Mouse (Mus musculus): ENCODE measurements around the gene Ssh2. TPM values are rescaled to one million over a fixed set of nuclear protein-coding genes. Genes with fewer than 3 reads are reported as not detected.
A peak's percentile ranks its signal among the peaks of the same experiment; 100 is the strongest.
"Not testable (repeated sequence)": the region's sequence is repeated elsewhere in the genome, so short reads cannot be mapped to it uniquely, and the experiment has no call there.

The Ssh2 gene
- polyA plus RNA-seq, 2 experiments = 7.7 to 10.0 TPM

- 94% methylated on average over 1 of the region's 1 CpGs for WGBS
- Histone ChIP-seq H3K36me3 (ENCODE audit: control insufficient read depth, insufficient read depth, low read length) (no peaks in the 10 kb centered on the region), H3K4me1 (ENCODE audit: control insufficient read depth, insufficient read depth, low read length) (no peaks in the 10 kb centered on the region; the same call in 1 of the 2 replicates), H3K9me3 (ENCODE audit: control insufficient read depth, low read length) (no peaks in the 10 kb centered on the region), H3K27me3 (ENCODE audit: control insufficient read depth, insufficient read depth, low read length) (no peaks in the 10 kb centered on the region), H3K9ac (ENCODE audit: low read depth, low read length, severe bottlenecking) (no peak overlapping the region), H3K4me2 (replicated peaks; ENCODE audit: low read depth, low read length, severe bottlenecking) (no peak overlapping the region), H3K27ac (replicated peaks; ENCODE audit: low read depth, low read length) (no peak overlapping the region), H3K4me3 (replicated peaks; ENCODE audit: low read length) (no peak overlapping the region)
- DNase-seq (ENCODE audit: low spot score) = no peak
- ATAC-seq (ENCODE audit: low FRiP score, low read depth) = no peak
- TF ChIP-seq POLR2A (IDR thresholded peaks at IDR 0.05; ENCODE audit: borderline replicate concordance, extremely low read depth, insufficient read depth, insufficient read length) = no peak
Observed at GRCm38 (mm10) chr11:77280219-77280618, 64.1 kb downstream of the Ssh2 start.

GRCm38 (mm10) chr11:77291447-77291846 lies 75.4 kb downstream of the Ssh2 start:
- no peaks in the 10 kb centered on the region for H3K4me1 ChIP-seq (ENCODE audit: control insufficient read depth, insufficient read depth, low read length)
- no peak for DNase-seq (ENCODE audit: low spot score)

DNA sequence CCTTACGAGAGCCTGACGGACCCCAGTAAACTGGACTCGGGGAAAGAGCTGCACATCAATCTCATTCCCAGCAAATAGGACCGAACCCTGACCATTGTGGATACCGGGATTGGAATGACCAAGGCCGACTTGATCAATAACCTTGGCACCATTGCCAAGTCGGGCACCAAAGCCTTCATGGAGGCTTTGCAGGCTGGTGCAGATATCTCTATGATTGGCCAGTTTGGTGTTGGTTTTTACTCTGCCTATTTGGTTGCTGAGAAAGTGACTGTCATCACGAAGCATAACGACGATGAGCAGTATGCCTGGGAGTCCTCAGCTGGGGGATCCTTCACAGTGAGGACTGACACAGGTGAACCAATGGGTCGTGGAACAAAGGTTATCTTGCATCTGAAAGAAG lies 77.6 kb downstream of the Ssh2 start:
- not testable (repeated sequence) for DNase-seq (ENCODE audit: low spot score); H3K9me3 ChIP-seq (ENCODE audit: control insufficient read depth, low read length); H3K4me1 ChIP-seq (ENCODE audit: control insufficient read depth, insufficient read depth, low read length); H3K4me3 ChIP-seq (replicated peaks; ENCODE audit: low read length); ATAC-seq (ENCODE audit: low FRiP score, low read depth); H3K36me3 ChIP-seq (ENCODE audit: control insufficient read depth, insufficient read depth, low read length); H3K4me2 ChIP-seq (replicated peaks; ENCODE audit: low read depth, low read length, severe bottlenecking); H3K27me3 ChIP-seq (ENCODE audit: control insufficient read depth, insufficient read depth, low read length); H3K27ac ChIP-seq (replicated peaks; ENCODE audit: low read depth, low read length); H3K9ac ChIP-seq (ENCODE audit: low read depth, low read length, severe bottlenecking)
- WGBS = 95% methylated on average over 6 of the region's 11 CpGs

More at GRCm38 (mm10) chr11:77291447-77291846, 75.4 kb downstream of the Ssh2 start:
- no peaks in the 10 kb centered on the region for H3K27me3 ChIP-seq (ENCODE audit: control insufficient read depth, insufficient read depth, low read length)
- H3K9ac ChIP-seq (ENCODE audit: low read depth, low read length, severe bottlenecking) = no peak overlapping the region
- WGBS = 68% methylated on average over 4 of the region's 4 CpGs
- no peaks in the 10 kb centered on the region for H3K36me3 ChIP-seq (ENCODE audit: control insufficient read depth, insufficient read depth, low read length)
- no peak overlapping the region for H3K27ac ChIP-seq (replicated peaks; ENCODE audit: low read depth, low read length)
- no peak overlapping the region for H3K4me3 ChIP-seq (replicated peaks; ENCODE audit: low read length)
- H3K4me2 ChIP-seq (replicated peaks; ENCODE audit: low read depth, low read length, severe bottlenecking) = no peak overlapping the region
- TF ChIP-seq POLR2A (IDR thresholded peaks at IDR 0.05; ENCODE audit: borderline replicate concordance, extremely low read depth, insufficient read depth, insufficient read length) = no peak
- ATAC-seq (ENCODE audit: low FRiP score, low read depth) = no peak
- no peaks in the 10 kb centered on the region for H3K9me3 ChIP-seq (ENCODE audit: control insufficient read depth, low read length)

DNA sequence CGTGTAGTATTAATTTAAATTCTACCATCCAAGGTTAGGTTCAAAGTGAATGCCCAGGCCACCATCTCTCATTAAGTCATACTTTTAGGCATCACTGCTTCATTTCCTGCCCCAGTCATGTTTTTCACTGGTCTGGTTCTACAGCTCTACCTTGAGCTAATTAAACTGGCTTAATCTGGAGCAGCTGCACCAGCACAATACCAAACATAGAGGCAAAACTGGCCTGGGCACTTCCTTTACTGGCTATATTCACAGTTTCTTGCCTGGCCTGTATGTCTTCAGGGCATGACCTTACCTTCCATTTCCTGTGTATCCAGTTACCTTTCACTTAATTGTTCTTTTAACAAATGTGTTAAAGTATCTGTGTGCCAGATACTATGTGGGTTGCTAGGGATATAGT lies 81.2 kb downstream of the Ssh2 start:
- H3K9ac ChIP-seq (ENCODE audit: low read depth, low read length, severe bottlenecking) = no peak overlapping the region
- no peaks in the 10 kb centered on the region for H3K27me3 ChIP-seq (ENCODE audit: control insufficient read depth, insufficient read depth, low read length)
- no peaks in the 10 kb centered on the region for H3K9me3 ChIP-seq (ENCODE audit: control insufficient read depth, low read length)
- ATAC-seq (ENCODE audit: low FRiP score, low read depth) = no peak
- no peak overlapping the region for H3K27ac ChIP-seq (replicated peaks; ENCODE audit: low read depth, low read length)
- H3K4me1 ChIP-seq (ENCODE audit: control insufficient read depth, insufficient read depth, low read length) = 0 out of 2 replicates have a peak, but pooled peaks cover 2% of the 10 kb centered on the region
- DNase-seq (ENCODE audit: low spot score) = no peak
- no peak overlapping the region for H3K4me2 ChIP-seq (replicated peaks; ENCODE audit: low read depth, low read length, severe bottlenecking)
- no peaks in the 10 kb centered on the region for H3K36me3 ChIP-seq (ENCODE audit: control insufficient read depth, insufficient read depth, low read length)
- H3K4me3 ChIP-seq (replicated peaks; ENCODE audit: low read length) = no peak overlapping the region
- WGBS = 37% methylated on average over 1 of the region's 1 CpGs
- TF ChIP-seq POLR2A (IDR thresholded peaks at IDR 0.05; ENCODE audit: borderline replicate concordance, extremely low read depth, insufficient read depth, insufficient read length) = no peak

GRCm38 (mm10) chr11:77307205-77307604 lies 91.1 kb downstream of the Ssh2 start:
- H3K27ac ChIP-seq (replicated peaks; ENCODE audit: low read depth, low read length) = no peak overlapping the region
- no peaks in the 10 kb centered on the region for H3K4me1 ChIP-seq (ENCODE audit: control insufficient read depth, insufficient read depth, low read length)
- H3K36me3 ChIP-seq (ENCODE audit: control insufficient read depth, insufficient read depth, low read length) = no peaks in the 10 kb centered on the region
- H3K9ac ChIP-seq (ENCODE audit: low read depth, low read length, severe bottlenecking) = no peak overlapping the region
- 88% methylated on average over 3 of the region's 3 CpGs for WGBS
- no peaks in the 10 kb centered on the region for H3K9me3 ChIP-seq (ENCODE audit: control insufficient read depth, low read length)
- no peaks in the 10 kb centered on the region for H3K27me3 ChIP-seq (ENCODE audit: control insufficient read depth, insufficient read depth, low read length)
- H3K4me2 ChIP-seq (replicated peaks; ENCODE audit: low read depth, low read length, severe bottlenecking) = no peak overlapping the region
- H3K4me3 ChIP-seq (replicated peaks; ENCODE audit: low read length) = no peak overlapping the region
- ATAC-seq (ENCODE audit: low FRiP score, low read depth) = no peak
- TF ChIP-seq POLR2A (IDR thresholded peaks at IDR 0.05; ENCODE audit: borderline replicate concordance, extremely low read depth, insufficient read depth, insufficient read length) = no peak
- DNase-seq (ENCODE audit: low spot score) = no peak

DNA sequence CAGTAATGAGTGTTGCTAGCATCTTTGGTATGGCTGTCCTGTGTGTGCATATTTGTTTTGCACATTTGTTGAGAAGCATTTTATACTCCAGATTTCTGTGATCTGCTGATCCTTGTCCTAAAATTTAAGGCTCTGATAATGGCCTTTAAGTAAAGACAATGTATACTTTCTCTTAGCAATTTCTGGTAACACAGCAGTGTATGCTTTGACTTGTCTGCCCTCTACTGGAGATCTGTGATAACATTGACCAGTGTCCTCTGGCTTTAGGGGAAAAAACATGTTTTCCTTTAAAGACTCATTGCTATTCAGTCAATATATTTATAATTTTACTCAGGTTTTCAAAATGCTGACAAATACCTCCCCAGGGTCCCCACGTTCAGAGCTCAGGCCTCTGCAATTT lies 92.4 kb downstream of the Ssh2 start:
- ATAC-seq (ENCODE audit: low FRiP score, low read depth) (no peak), DNase-seq (ENCODE audit: low spot score) (peak; percentile 83)
- TF ChIP-seq POLR2A (IDR thresholded peaks at IDR 0.05; ENCODE audit: borderline replicate concordance, extremely low read depth, insufficient read depth, insufficient read length) = no peak
- Histone ChIP-seq H3K9me3 (ENCODE audit: control insufficient read depth, low read length) (no peaks in the 10 kb centered on the region), H3K4me1 (ENCODE audit: control insufficient read depth, insufficient read depth, low read length) (no peaks in the 10 kb centered on the region), H3K27ac (replicated peaks; ENCODE audit: low read depth, low read length) (no peak overlapping the region), H3K9ac (ENCODE audit: low read depth, low read length, severe bottlenecking) (no peak overlapping the region), H3K4me3 (replicated peaks; ENCODE audit: low read length) (no peak overlapping the region), H3K27me3 (ENCODE audit: control insufficient read depth, insufficient read depth, low read length) (no peaks in the 10 kb centered on the region), H3K4me2 (replicated peaks; ENCODE audit: low read depth, low read length, severe bottlenecking) (no peak overlapping the region), H3K36me3 (ENCODE audit: control insufficient read depth, insufficient read depth, low read length) (no peaks in the 10 kb centered on the region)
- 3% methylated on average over 1 of the region's 1 CpGs for WGBS
